Mouse (Mus musculus) thymus, adult 2 months (tissue): Measurements from ENCODE around the gene Zswim2. TPM values are rescaled to one million over a fixed set of nuclear protein-coding genes. Genes with fewer than 3 reads are reported as not detected.

Experiments used
- DNase-seq: peaks from one replicate; pipeline ENCODE4 v3.0.0; 2021
- H3K27ac ChIP-seq: fragments of 200-500 bp; 2 replicates; pipeline ENCODE4 v1.5.1; 2012; ENCODE audit warnings: low read length, control low read depth; ENCODE audit not compliant: control insufficient read depth, insufficient read depth
- H3K27me3 ChIP-seq: fragments of 200-500 bp; 2 replicates; pipeline ENCODE4 v1.6.1; 2012; ENCODE audit warnings: mild to moderate bottlenecking, low read length, moderate library complexity, mixed read lengths; ENCODE audit not compliant: control insufficient read depth, insufficient read depth
- H3K36me3 ChIP-seq: fragments of 200-500 bp; 2 replicates; pipeline ENCODE4 v1.6.1; 2012; ENCODE audit warnings: mild to moderate bottlenecking, low read length, moderate library complexity; ENCODE audit not compliant: control insufficient read depth, insufficient read depth
- H3K4me1 ChIP-seq: fragments of 200-500 bp; replicated peaks from 2 replicates; pipeline ENCODE4 v1.6.1; 2012; ENCODE audit warnings: low read length; ENCODE audit not compliant: control insufficient read depth, insufficient read depth
- H3K4me3 ChIP-seq: fragments of 200-500 bp; 2 replicates; pipeline ENCODE4 v1.5.1; 2012; ENCODE audit warnings: mild to moderate bottlenecking, low read length, control low read depth, moderate library complexity; ENCODE audit not compliant: control insufficient read depth, insufficient read depth
- CTCF ChIP-seq: fragments of 200-500 bp; IDR thresholded peaks from 2 replicates; pipeline ENCODE4 v1.5.1; 2012; ENCODE audit warnings: mild to moderate bottlenecking, control low read depth, low read length, moderate library complexity, borderline replicate concordance; ENCODE audit not compliant: control insufficient read depth, poor library complexity, insufficient read depth; ENCODE audit errors: extremely low read depth
- POLR2A ChIP-seq: fragments of 200-500 bp; IDR thresholded peaks from 2 replicates; pipeline ENCODE4 v1.6.1; 2012; ENCODE audit warnings: mild to moderate bottlenecking, low read length, control low read depth, moderate library complexity; ENCODE audit not compliant: control insufficient read depth, poor library complexity, insufficient read depth; ENCODE audit errors: extremely low read depth
- WGBS: fragments of 180-500 bp; shearing (Covaris S2); methylation state at CpG from one replicate; pipeline ENCODE4 v1.1.7; 2018; 5-methylcytosine and 5-hydroxymethylcytosine counted together
- polyA plus RNA-seq: library from polyadenylated mRNA; depleted of rRNA; stranded (reverse); fragments of >200 nt; gene quantifications from 2 replicates; pipeline ENCODE4 v1.2.3, GENCODE M21; 2012; rRNA removed

Zswim2 gene
- polyA plus RNA-seq, 1 experiment = not detected

GRCm38 (mm10) chr2:83941792-83942191 lies 764 bp upstream of the Zswim2 start:
- Histone ChIP-seq H3K4me1 (0 out of 2 replicates have a peak, but pooled peaks cover 3% of the 10 kb centered on the region), H3K36me3 (no peaks in the 10 kb centered on the region), H3K27ac (no peak overlapping the region), H3K4me3 (no peak overlapping the region), H3K27me3 (no peaks in the 10 kb centered on the region)
- TF ChIP-seq POLR2A (no peak), CTCF (no peak)
- no peak for DNase-seq
- WGBS = 30% methylated on average over 4 of the region's 4 CpGs

GRCm38 (mm10) chr2:83941378-83941777 lies 350 bp upstream of the Zswim2 start:
- 14% methylated on average over 3 of the region's 3 CpGs for WGBS
- Histone ChIP-seq H3K27ac (no peak overlapping the region), H3K27me3 (no peaks in the 10 kb centered on the region), H3K4me3 (no peak overlapping the region), H3K4me1 (0 out of 2 replicates have a peak, but pooled peaks cover 3% of the 10 kb centered on the region), H3K36me3 (no peaks in the 10 kb centered on the region)
- no peak for TF ChIP-seq CTCF
- no peak for TF ChIP-seq POLR2A
- DNase-seq = no peak

GRCm38 (mm10) chr2:83929478-83930088 lies 11.4 kb downstream of the Zswim2 start:
- H3K27ac ChIP-seq = no peak overlapping the region
- DNase-seq = no peak
- no peak overlapping the region for H3K4me3 ChIP-seq
- H3K27me3 ChIP-seq = no peaks in the 10 kb centered on the region
- 7% methylated on average over 2 of the region's 2 CpGs for WGBS
- no peaks in the 10 kb centered on the region for H3K36me3 ChIP-seq
- no peaks in the 10 kb centered on the region for H3K4me1 ChIP-seq
- no peak for TF ChIP-seq POLR2A
- no peak for TF ChIP-seq CTCF

- no peak overlapping the region for H3K27ac ChIP-seq
- WGBS = 94% methylated on average over 2 of the region's 2 CpGs
- no peaks in the 10 kb centered on the region for H3K36me3 ChIP-seq
- no peak overlapping the region for H3K4me3 ChIP-seq
- DNase-seq = no peak
- no peaks in the 10 kb centered on the region for H3K27me3 ChIP-seq
- TF ChIP-seq CTCF (no peak), POLR2A (no peak)
- no peaks in the 10 kb centered on the region for H3K4me1 ChIP-seq
These were observed 39.0 kb downstream of the Zswim2 start for GRCm38 (mm10) chr2:83901896-83902540.

GRCm38 (mm10) chr2:83893701-83894100 lies 47.3 kb downstream of the Zswim2 start:
- TF ChIP-seq CTCF = no peak
- no peak for TF ChIP-seq POLR2A
- H3K27me3 ChIP-seq = no peaks in the 10 kb centered on the region
- no peak overlapping the region for H3K27ac ChIP-seq
- 95% methylated on average over 2 of the region's 2 CpGs for WGBS
- no peak for DNase-seq
- H3K4me1 ChIP-seq = no peaks in the 10 kb centered on the region
- H3K4me3 ChIP-seq = no peak overlapping the region
- no peaks in the 10 kb centered on the region for H3K36me3 ChIP-seq

- 91% methylated on average over 6 of the region's 6 CpGs for WGBS
- Histone ChIP-seq H3K36me3 (no peaks in the 10 kb centered on the region), H3K27me3 (no peaks in the 10 kb centered on the region), H3K27ac (no peak overlapping the region), H3K4me3 (no peak overlapping the region), H3K4me1 (no peaks in the 10 kb centered on the region)
- no peak for DNase-seq
- TF ChIP-seq POLR2A (no peak), CTCF (no peak)
These were observed 57.1 kb downstream of the Zswim2 start for GRCm38 (mm10) chr2:83883850-83884420.

Other genes with a start within 250 kb of the Zswim2 start
- gene Itgav, start 216.8 kb downstream of the Zswim2 start, polyA plus RNA-seq = 25.9 and 70.5 TPM in 2 replicates
- gene Fam171b, start 128.6 kb downstream of the Zswim2 start, polyA plus RNA-seq = 0.14 and 0.27 TPM in 2 replicates
- gene Gm13698, start 14.5 kb upstream of the Zswim2 start, polyA plus RNA-seq = not detected in 2 replicates
- not detected in 2 replicates for gene Gm13693, start 20.3 kb upstream of the Zswim2 start, polyA plus RNA-seq
- not detected in 2 replicates for gene Gm13695, start 26.1 kb upstream of the Zswim2 start, polyA plus RNA-seq
- gene Gm13696, start 31.9 kb upstream of the Zswim2 start, polyA plus RNA-seq = not detected in 2 replicates
- gene Gm13694, start 37.7 kb upstream of the Zswim2 start, polyA plus RNA-seq = not detected in 2 replicates
- not detected in 2 replicates for gene Gm13697, start 43.5 kb upstream of the Zswim2 start, polyA plus RNA-seq
- not detected in 2 replicates for gene Gm13691, start 49.3 kb upstream of the Zswim2 start, polyA plus RNA-seq